Mouse (Mus musculus) MEL (cell line): ENCODE measurements around the gene Npas3. TPM values are rescaled to one million over a fixed set of nuclear protein-coding genes. Genes with fewer than 3 reads are reported as not detected.

Source experiments
- DNase-seq: peaks from one replicate; pipeline ENCODE4 v3.0.0; 2011; ENCODE audit warnings: low read depth, low spot score
- H3K27ac ChIP-seq: 2 replicates; pipeline ENCODE4 v1.5.1; 2012; ENCODE audit warnings: low read depth, mild to moderate bottlenecking, control low read depth, low read length, moderate library complexity; ENCODE audit not compliant: control insufficient read depth
- H3K27me3 ChIP-seq, 2 experiments: fragments of 150-350 bp in 1 of 2; sonication (generic) in 1 of 2; 2 replicates each; pipeline ENCODE4 v1.6.1; 2012; ENCODE audit warnings: low read length in 2 of 2, mild to moderate bottlenecking in 2 of 2, improper control_type of control experiment in 1 of 2, moderate library complexity in 1 of 2; ENCODE audit not compliant: insufficient read depth in 2 of 2, control insufficient read depth in 1 of 2
- H3K36me3 ChIP-seq, 2 experiments: 2 replicates each; pipeline ENCODE4 v1.6.1; 2012 to 2014; ENCODE audit warnings: low read length in 2 of 2, improper control_type of control experiment in 1 of 2, inconsistent platforms in 1 of 2, mild to moderate bottlenecking in 1 of 2; ENCODE audit not compliant: insufficient read depth in 2 of 2, control insufficient read depth in 1 of 2
- H3K4me1 ChIP-seq, 2 experiments: fragments of 150-350 bp in 1 of 2; sonication (generic) in 1 of 2; 2 replicates each; pipeline ENCODE4 v1.6.1; 2012; ENCODE audit warnings: low read length in 2 of 2, improper control_type of control experiment in 1 of 2, mild to moderate bottlenecking in 1 of 2; ENCODE audit not compliant: insufficient read depth in 2 of 2, control insufficient read depth in 1 of 2
- H3K4me3 ChIP-seq, 2 experiments: fragments of 150-350 bp in 1 of 2; sonication (generic) in 1 of 2; 2 replicates each; pipeline ENCODE4 v1.5.1; 2012; ENCODE audit warnings: low read depth in 2 of 2, low read length in 2 of 2, mild to moderate bottlenecking in 2 of 2, moderate library complexity in 2 of 2, control low read depth in 1 of 2, improper control_type of control experiment in 1 of 2; ENCODE audit not compliant: control insufficient read depth in 1 of 2, insufficient read depth in 1 of 2
- H3K79me2 ChIP-seq: 2 replicates; pipeline ENCODE4 v1.6.1; 2012; ENCODE audit warnings: mild to moderate bottlenecking, low read length, moderate library complexity; ENCODE audit not compliant: control insufficient read depth, poor library complexity, insufficient read depth
- H3K9ac ChIP-seq: 2 replicates; pipeline ENCODE4 v1.6.1; 2012; ENCODE audit warnings: low read depth, mild to moderate bottlenecking, control low read depth, low read length, moderate library complexity; ENCODE audit not compliant: control insufficient read depth, poor library complexity, severe bottlenecking
- H3K9me3 ChIP-seq: fragments of 150-350 bp; sonication (generic); replicated peaks from 2 replicates; pipeline ENCODE4 v1.6.1; 2012; ENCODE audit warnings: mild to moderate bottlenecking, low read length, improper control_type of control experiment, moderate library complexity; ENCODE audit not compliant: insufficient read depth
- CHD1 ChIP-seq: IDR thresholded peaks from 2 replicates; pipeline ENCODE4 v1.6.1; 2012; ENCODE audit warnings: low read depth, mild to moderate bottlenecking, inconsistent platforms, low read length, improper control_type of control experiment
- CHD2 ChIP-seq: IDR thresholded peaks from 2 replicates; pipeline ENCODE4 v1.6.1; 2011; ENCODE audit warnings: low read length, improper control_type of control experiment
- CTCF ChIP-seq, 3 experiments: IDR thresholded peaks in 2 of 3; conservative IDR thresholded peaks in 1 of 3; 2 replicates each; pipeline ENCODE4 v1.5.1; 2011 to 2012; ENCODE audit warnings: low read length in 3 of 3, low read depth in 2 of 3, mild to moderate bottlenecking in 2 of 3, improper control_type of control experiment in 1 of 3, inconsistent platforms in 1 of 3, mixed read lengths in 1 of 3, moderate library complexity in 1 of 3; ENCODE audit not compliant: control insufficient read depth in 1 of 3, insufficient read depth in 1 of 3, poor library complexity in 1 of 3, severe bottlenecking in 1 of 3
- ELF1 ChIP-seq: IDR thresholded peaks from 2 replicates; pipeline ENCODE4 v1.6.1; 2014; ENCODE audit warnings: low read depth, mild to moderate bottlenecking, inconsistent platforms, low read length, improper control_type of control experiment, moderate library complexity
- GABPA ChIP-seq: IDR thresholded peaks from 2 replicates; pipeline ENCODE4 v1.6.1; 2012; ENCODE audit warnings: low read depth, mild to moderate bottlenecking, inconsistent platforms, low read length, improper control_type of control experiment, moderate library complexity
- KAT2A ChIP-seq: conservative IDR thresholded peaks from 2 replicates; pipeline ENCODE4 v1.6.1; 2012; ENCODE audit warnings: low read depth, low read length, improper control_type of control experiment, inconsistent platforms
- MAFK ChIP-seq: IDR thresholded peaks from 2 replicates; pipeline ENCODE4 v1.6.1; 2011; ENCODE audit warnings: low read depth, mild to moderate bottlenecking, low read length, improper control_type of control experiment, borderline replicate concordance
- MAZ ChIP-seq: IDR thresholded peaks from 2 replicates; pipeline ENCODE4 v1.6.1; 2012; ENCODE audit warnings: low read depth, mild to moderate bottlenecking, inconsistent platforms, low read length, improper control_type of control experiment
- MEF2A ChIP-seq: IDR thresholded peaks from 2 replicates; pipeline ENCODE4 v1.6.1; 2014; ENCODE audit warnings: low read depth, mild to moderate bottlenecking, inconsistent platforms, low read length, improper control_type of control experiment; ENCODE audit not compliant: poor library complexity, insufficient replicate concordance, severe bottlenecking; ENCODE audit errors: extremely low read depth
- NRF1 ChIP-seq: IDR thresholded peaks from 2 replicates; pipeline ENCODE4 v1.6.1; 2014; ENCODE audit warnings: low read depth, mild to moderate bottlenecking, inconsistent platforms, low read length, improper control_type of control experiment, moderate library complexity; ENCODE audit not compliant: poor library complexity, insufficient read depth, severe bottlenecking
- POLR2A ChIP-seq, 2 experiments: IDR thresholded peaks; 2 replicates each; pipeline ENCODE4 v1.6.1; 2011 to 2012; ENCODE audit warnings: low read length in 2 of 2, mild to moderate bottlenecking in 2 of 2, control low read depth in 1 of 2, improper control_type of control experiment in 1 of 2, low read depth in 1 of 2, moderate library complexity in 1 of 2; ENCODE audit not compliant: control insufficient read depth in 1 of 2, insufficient read depth in 1 of 2, poor library complexity in 1 of 2
- POLR2AphosphoS5 ChIP-seq: IDR thresholded peaks from 2 replicates; pipeline ENCODE4 v1.6.1; 2012; ENCODE audit warnings: low read depth, borderline replicate concordance, mild to moderate bottlenecking, inconsistent platforms, low read length, moderate library complexity, mixed read lengths
- RAD21 ChIP-seq: IDR thresholded peaks from 2 replicates; pipeline ENCODE4 v1.6.1; 2011; ENCODE audit warnings: mild to moderate bottlenecking, low read depth, low read length, improper control_type of control experiment
- SIN3A ChIP-seq: IDR thresholded peaks from 2 replicates; pipeline ENCODE4 v1.6.1; 2012; ENCODE audit warnings: low read length, improper control_type of control experiment, inconsistent platforms
- USF1 ChIP-seq: IDR thresholded peaks from 2 replicates; pipeline ENCODE4 v1.6.1; 2014; ENCODE audit warnings: low read depth, mild to moderate bottlenecking, inconsistent platforms, low read length, improper control_type of control experiment, moderate library complexity
- ZKSCAN1 ChIP-seq: IDR thresholded peaks from 2 replicates; pipeline ENCODE4 v1.6.1; 2012; ENCODE audit warnings: low read depth, mild to moderate bottlenecking, inconsistent platforms, low read length, improper control_type of control experiment, moderate library complexity
- ZNF384 ChIP-seq: IDR thresholded peaks from 2 replicates; pipeline ENCODE4 v1.6.1; 2012; ENCODE audit warnings: low read depth, mild to moderate bottlenecking, inconsistent platforms, low read length, improper control_type of control experiment
- polyA plus RNA-seq, 2 experiments: library from polyadenylated mRNA; stranded (reverse) in 1 of 2; unstranded in 1 of 2; fragments of >175 nt in 1 of 2; fragments of >200 nt in 1 of 2; gene quantifications; 2 replicates each; pipeline versions ENCODE4 v1.2.1 to v1.2.4; 2012; ENCODE audit warnings: low replicate concordance in 2 of 2, low read depth in 1 of 2; ENCODE audit not compliant: insufficient read length in 2 of 2, insufficient read depth in 1 of 2, missing spikeins in 1 of 2
- total RNA-seq: library from RNA; depleted of rRNA; stranded (reverse); fragments of 300-350 nt; gene quantifications from 2 replicates; pipeline ENCODE4 v1.2.3, GENCODE M21; 2012

Gene Npas3
- total and polyA plus RNA-seq, 3 experiments = not detected

- Histone ChIP-seq H3K9me3 (no peaks in the 10 kb centered on the region), H3K4me1 (no peaks in the 10 kb centered on the region), H3K27me3 (no peaks in the 10 kb centered on the region), H3K4me3 (no peak overlapping the region), H3K79me2 (no peaks in the 10 kb centered on the region), H3K9ac (no peak overlapping the region), H3K27ac (no peak overlapping the region), H3K36me3 (no peaks in the 10 kb centered on the region)
- no peak for TF ChIP-seq RAD21
- TF ChIP-seq POLR2A (IDR thresholded peaks at IDR 0.05; ENCODE audit: control insufficient read depth in 1 of 2, insufficient read depth in 1 of 2, low read depth in 1 of 2, low read length in 2 of 2, poor library complexity in 1 of 2) = no peak
- no peak for TF ChIP-seq SIN3A
- no peak for DNase-seq
Measured at GRCm38 (mm10) chr12:53752281-53753072, 504.0 kb downstream of the Npas3 start.

GRCm38 (mm10) chr12:53753368-53753937, 505.0 kb downstream of the Npas3 start:
- Histone ChIP-seq H3K4me1 (no peaks in the 10 kb centered on the region), H3K9me3 (no peaks in the 10 kb centered on the region), H3K27me3 (no peaks in the 10 kb centered on the region), H3K9ac (no peak overlapping the region), H3K27ac (no peak overlapping the region)
- DNase-seq = no peak
- TF ChIP-seq SIN3A (no peak), POLR2AphosphoS5 (no peak), ZKSCAN1 (no peak), CHD2 (no peak), CTCF (IDR thresholded peaks at IDR 0.05 in 2 of 3, conservative IDR thresholded peaks at IDR 0.05 in 1 of 3; ENCODE audit: control insufficient read depth in 1 of 3, insufficient read depth in 1 of 3, low read depth in 2 of 3, low read length in 3 of 3, poor library complexity in 1 of 3, severe bottlenecking in 1 of 3) (no peak), USF1 (no peak), NRF1 (no peak)
- TF ChIP-seq, all 39 proteins: peak for 0
- H3K4me3 ChIP-seq = no peak overlapping the region
- H3K36me3 ChIP-seq = no peaks in the 10 kb centered on the region
- H3K79me2 ChIP-seq = no peaks in the 10 kb centered on the region

DNA sequence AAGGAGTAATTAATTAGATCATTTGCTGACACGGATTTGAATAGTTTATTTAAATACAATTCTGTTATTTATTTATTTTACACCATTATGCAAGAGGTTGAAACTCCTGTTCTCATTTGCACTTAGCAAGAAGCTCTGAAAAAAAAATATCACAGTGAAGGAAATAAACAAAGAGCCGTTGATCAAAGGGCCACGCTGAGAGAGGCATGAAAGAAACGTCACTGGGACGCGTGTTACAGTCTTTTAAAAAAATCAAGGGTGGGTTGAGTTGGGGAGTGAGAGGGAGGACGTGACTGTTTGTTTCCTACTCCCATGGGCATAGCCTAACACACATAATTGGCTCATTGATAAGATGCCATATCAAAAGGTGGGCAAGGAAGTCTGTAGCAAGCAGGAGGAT, 505.8 kb downstream of the Npas3 start:
- TF ChIP-seq KAT2A = no peak
- TF ChIP-seq ZNF384 = no peak
- no peak for TF ChIP-seq MAFK
- no peak for TF ChIP-seq CHD2
- no peak for TF ChIP-seq MAZ
- TF ChIP-seq GABPA = no peak
- no peak for TF ChIP-seq ELF1
- TF ChIP-seq CHD1 = no peak
- TF ChIP-seq MEF2A = no peak
- Histone ChIP-seq H3K4me3 (no peak overlapping the region), H3K27ac (no peak overlapping the region), H3K4me1 (no peaks in the 10 kb centered on the region), H3K9ac (no peak overlapping the region), H3K27me3 (no peaks in the 10 kb centered on the region), H3K79me2 (no peaks in the 10 kb centered on the region), H3K9me3 (no peaks in the 10 kb centered on the region), H3K36me3 (no peaks in the 10 kb centered on the region)
- DNase-seq = no peak
